Mouse (Mus musculus): ENCODE measurements around the gene Capn11. TPM values are rescaled to one million over a fixed set of nuclear protein-coding genes. Genes with fewer than 3 reads are reported as not detected.

Gene Capn11
- polyA plus RNA-seq (2014; fragmentation: Nextera tagmentation; extraction: Ambion mirVana), result not detected in 2 replicates

- WGBS, result 71% methylated on average over 4 of the region's 4 CpGs
- Histone ChIP-seq H3K36me3 (ENCODE audit: control insufficient read depth, insufficient read depth, low read length) (peaks cover 4% of the 10 kb centered on the region), H3K9me3 (ENCODE audit: control insufficient read depth, low read depth, low read length) (no peaks in the 10 kb centered on the region), H3K9ac (replicated peaks; ENCODE audit: low read depth, low read length) (no peak within 1 kb of the TSS), H3K27me3 (ENCODE audit: control insufficient read depth, insufficient read depth, low read length) (no peaks in the 10 kb centered on the region), H3K4me2 (replicated peaks; ENCODE audit: low read depth, low read length) (no peak within 1 kb of the TSS), H3K4me3 (ENCODE audit: low read depth, low read length) (no peak within 1 kb of the TSS), H3K27ac (ENCODE audit: low read length) (no peak within 1 kb of the TSS), H3K4me1 (ENCODE audit: control insufficient read depth, insufficient read depth, low read length) (no peaks in the 10 kb centered on the region)
- no peak for ATAC-seq (ENCODE audit: insufficient number of reproducible peaks, insufficient read depth, low FRiP score, low read depth)
Observed at GRCm38 (mm10) chr17:45659225-45659624, at the start of gene Capn11. Gene Capn11 (minus strand): TSS chr17:45659325.

DNA sequence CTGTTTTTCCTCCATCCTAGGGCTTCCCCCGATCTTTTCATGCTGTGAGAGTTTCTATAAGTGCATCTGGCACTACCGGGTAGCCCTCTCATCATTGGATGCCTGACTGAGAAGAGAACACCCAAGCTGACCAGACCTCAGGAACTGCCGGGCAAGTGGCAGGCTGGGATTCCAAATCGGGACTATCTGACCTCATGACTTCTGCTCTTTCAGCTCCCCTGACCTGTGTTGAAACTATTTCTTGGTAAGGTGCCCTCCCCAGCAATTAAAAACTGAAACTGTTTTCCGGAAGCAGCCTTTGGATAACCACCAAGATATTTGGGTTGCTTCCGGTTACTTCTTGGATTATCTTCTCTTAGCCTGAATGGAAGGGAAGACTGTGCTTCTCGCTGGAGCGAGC is 49.1 kb upstream of the Capn11 start:
- H3K9ac ChIP-seq (replicated peaks; ENCODE audit: low read depth, low read length), result no peak overlapping the region
- 82% methylated on average over 8 of the region's 8 CpGs for WGBS
- 0 out of 2 replicates have a peak, but pooled peaks cover 2% of the 10 kb centered on the region for H3K4me1 ChIP-seq (ENCODE audit: control insufficient read depth, insufficient read depth, low read length)
- no peaks in the 10 kb centered on the region for H3K36me3 ChIP-seq (ENCODE audit: control insufficient read depth, insufficient read depth, low read length)
- H3K9me3 ChIP-seq (ENCODE audit: control insufficient read depth, low read depth, low read length), result no peaks in the 10 kb centered on the region
- no peak for ATAC-seq (ENCODE audit: insufficient number of reproducible peaks, insufficient read depth, low FRiP score, low read depth)
- H3K4me3 ChIP-seq (ENCODE audit: low read depth, low read length), result no peak overlapping the region
- no peak overlapping the region for H3K27ac ChIP-seq (ENCODE audit: low read length)
- H3K4me2 ChIP-seq (replicated peaks; ENCODE audit: low read depth, low read length), result no peak overlapping the region
- H3K27me3 ChIP-seq (ENCODE audit: control insufficient read depth, insufficient read depth, low read length), result no peaks in the 10 kb centered on the region

DNA sequence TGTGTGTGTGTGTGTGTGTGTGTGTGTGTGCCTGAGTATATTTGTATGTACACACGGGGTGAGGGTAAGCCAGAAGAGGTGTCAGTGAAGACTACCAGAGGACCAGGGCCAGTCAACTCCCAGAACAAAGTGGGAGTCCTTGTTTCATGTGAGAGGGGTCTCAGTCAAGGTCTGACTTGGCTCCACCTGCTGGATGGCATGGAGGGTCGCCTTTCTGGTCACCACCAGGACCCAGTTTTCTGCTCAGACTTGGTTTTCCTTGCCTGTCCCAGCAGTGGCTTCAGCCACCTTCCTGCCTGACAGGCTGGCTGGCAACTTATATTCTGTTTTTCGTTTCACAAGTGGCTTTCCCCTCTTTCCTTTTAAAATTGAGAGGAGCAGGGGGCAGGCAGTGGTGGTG is 48.3 kb upstream of the Capn11 start:
- Histone ChIP-seq H3K4me1 (ENCODE audit: control insufficient read depth, insufficient read depth, low read length) (0 out of 2 replicates have a peak, but pooled peaks cover 2% of the 10 kb centered on the region), H3K9ac (replicated peaks; ENCODE audit: low read depth, low read length) (no peak overlapping the region), H3K4me2 (replicated peaks; ENCODE audit: low read depth, low read length) (no peak overlapping the region), H3K9me3 (ENCODE audit: control insufficient read depth, low read depth, low read length) (no peaks in the 10 kb centered on the region), H3K27me3 (ENCODE audit: control insufficient read depth, insufficient read depth, low read length) (no peaks in the 10 kb centered on the region), H3K27ac (ENCODE audit: low read length) (no peak overlapping the region), H3K36me3 (ENCODE audit: control insufficient read depth, insufficient read depth, low read length) (no peaks in the 10 kb centered on the region), H3K4me3 (ENCODE audit: low read depth, low read length) (no peak overlapping the region)
- 24% methylated on average over 3 of the region's 3 CpGs for WGBS
- ATAC-seq (ENCODE audit: insufficient number of reproducible peaks, insufficient read depth, low FRiP score, low read depth), result no peak

- WGBS, result 66% methylated on average over 5 of the region's 5 CpGs
- Histone ChIP-seq H3K9me3 (ENCODE audit: control insufficient read depth, low read depth, low read length) (no peaks in the 10 kb centered on the region), H3K9ac (replicated peaks; ENCODE audit: low read depth, low read length) (no peak overlapping the region), H3K4me2 (replicated peaks; ENCODE audit: low read depth, low read length) (no peak overlapping the region), H3K36me3 (ENCODE audit: control insufficient read depth, insufficient read depth, low read length) (no peaks in the 10 kb centered on the region), H3K4me1 (ENCODE audit: control insufficient read depth, insufficient read depth, low read length) (0 out of 2 replicates have a peak, but pooled peaks cover 2% of the 10 kb centered on the region), H3K27ac (ENCODE audit: low read length) (no peak overlapping the region), H3K27me3 (ENCODE audit: control insufficient read depth, insufficient read depth, low read length) (no peaks in the 10 kb centered on the region), H3K4me3 (ENCODE audit: low read depth, low read length) (no peak overlapping the region)
- ATAC-seq (ENCODE audit: insufficient number of reproducible peaks, insufficient read depth, low FRiP score, low read depth), result no peak
Observed at GRCm38 (mm10) chr17:45706796-45707195, 47.7 kb upstream of the Capn11 start.

GRCm38 (mm10) chr17:45703187-45703586 is 44.1 kb upstream of the Capn11 start:
- H3K36me3 ChIP-seq (ENCODE audit: control insufficient read depth, insufficient read depth, low read length), result peaks cover 3% of the 10 kb centered on the region; the same call in 1 of the 2 replicates
- H3K9ac ChIP-seq (replicated peaks; ENCODE audit: low read depth, low read length), result no peak overlapping the region
- no peak overlapping the region for H3K27ac ChIP-seq (ENCODE audit: low read length)
- no peaks in the 10 kb centered on the region for H3K9me3 ChIP-seq (ENCODE audit: control insufficient read depth, low read depth, low read length)
- WGBS, result 60% methylated on average over 7 of the region's 7 CpGs
- 0 out of 2 replicates have a peak, but pooled peaks cover 11% of the 10 kb centered on the region for H3K4me1 ChIP-seq (ENCODE audit: control insufficient read depth, insufficient read depth, low read length)
- H3K4me3 ChIP-seq (ENCODE audit: low read depth, low read length), result no peak overlapping the region
- no peak for ATAC-seq (ENCODE audit: insufficient number of reproducible peaks, insufficient read depth, low FRiP score, low read depth)
- H3K4me2 ChIP-seq (replicated peaks; ENCODE audit: low read depth, low read length), result no peak overlapping the region
- no peaks in the 10 kb centered on the region for H3K27me3 ChIP-seq (ENCODE audit: control insufficient read depth, insufficient read depth, low read length)

DNA sequence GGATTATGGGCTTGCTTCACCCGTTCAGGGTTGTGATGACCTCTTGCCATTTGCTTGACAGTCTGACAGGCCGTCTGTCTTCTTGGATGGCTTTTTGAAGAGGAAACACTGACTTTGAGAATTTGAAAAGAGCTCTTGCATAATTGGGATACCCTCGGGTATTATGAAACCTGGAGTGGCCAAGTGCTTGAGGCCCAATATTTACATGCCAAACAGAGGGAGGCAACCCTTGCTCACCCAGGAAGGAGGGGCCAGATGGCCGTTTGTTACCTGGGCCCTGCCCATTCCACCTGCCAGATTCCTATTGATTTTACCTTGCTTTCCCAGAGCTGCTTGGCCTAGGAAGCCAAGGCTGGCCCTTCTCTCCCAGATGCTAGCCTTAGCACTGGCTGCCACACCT is 43.1 kb upstream of the Capn11 start:
- 0 out of 2 replicates have a peak, but pooled peaks have one; percentile 29 for ATAC-seq (ENCODE audit: insufficient number of reproducible peaks, insufficient read depth, low FRiP score, low read depth)
- Histone ChIP-seq H3K4me1 (ENCODE audit: control insufficient read depth, insufficient read depth, low read length) (0 out of 2 replicates have a peak, but pooled peaks cover 11% of the 10 kb centered on the region), H3K27ac (ENCODE audit: low read length) (peak overlapping the region; percentile 6; the same call in 1 of the 2 replicates), H3K27me3 (ENCODE audit: control insufficient read depth, insufficient read depth, low read length) (no peaks in the 10 kb centered on the region), H3K9me3 (ENCODE audit: control insufficient read depth, low read depth, low read length) (no peaks in the 10 kb centered on the region), H3K36me3 (ENCODE audit: control insufficient read depth, insufficient read depth, low read length) (peaks cover 3% of the 10 kb centered on the region; the same call in 1 of the 2 replicates), H3K9ac (replicated peaks; ENCODE audit: low read depth, low read length) (no peak overlapping the region), H3K4me2 (replicated peaks; ENCODE audit: low read depth, low read length) (no peak overlapping the region), H3K4me3 (ENCODE audit: low read depth, low read length) (no peak overlapping the region)
- 39% methylated on average over 4 of the region's 4 CpGs for WGBS

DNA sequence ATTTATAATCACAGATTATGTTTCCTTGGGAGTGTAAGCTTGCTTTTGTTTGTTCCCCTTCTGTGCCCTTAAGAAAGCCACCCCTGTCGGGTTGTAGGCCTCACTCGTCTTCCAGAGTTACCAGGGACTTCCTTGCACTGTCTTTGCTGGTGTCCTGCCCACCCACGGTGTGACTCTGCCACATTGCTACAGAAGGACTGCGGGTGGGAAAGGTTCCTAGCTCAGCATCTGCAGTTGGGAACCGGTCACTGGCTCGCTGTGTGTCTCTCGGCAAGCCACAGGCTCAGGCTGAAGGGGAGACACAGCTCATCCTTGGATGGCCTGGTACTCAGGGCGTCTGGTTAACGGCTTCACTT is 42.1 kb upstream of the Capn11 start:
- no peak overlapping the region for H3K9ac ChIP-seq (replicated peaks; ENCODE audit: low read depth, low read length)
- H3K4me1 ChIP-seq (ENCODE audit: control insufficient read depth, insufficient read depth, low read length), result 0 out of 2 replicates have a peak, but pooled peaks cover 11% of the 10 kb centered on the region
- H3K4me2 ChIP-seq (replicated peaks; ENCODE audit: low read depth, low read length), result no peak overlapping the region
- ATAC-seq (ENCODE audit: insufficient number of reproducible peaks, insufficient read depth, low FRiP score, low read depth), result no peak
- H3K27ac ChIP-seq (ENCODE audit: low read length), result no peak overlapping the region
- whole genome bisulfite sequencing, result 68% methylated on average over 9 of the region's 9 CpGs
- no peak overlapping the region for H3K4me3 ChIP-seq (ENCODE audit: low read depth, low read length)
- peaks cover 3% of the 10 kb centered on the region; the same call in 1 of the 2 replicates for H3K36me3 ChIP-seq (ENCODE audit: control insufficient read depth, insufficient read depth, low read length)
- no peaks in the 10 kb centered on the region for H3K9me3 ChIP-seq (ENCODE audit: control insufficient read depth, low read depth, low read length)
- no peaks in the 10 kb centered on the region for H3K27me3 ChIP-seq (ENCODE audit: control insufficient read depth, insufficient read depth, low read length)

GRCm38 (mm10) chr17:45700496-45701235 is 41.5 kb upstream of the Capn11 start:
- H3K4me2 ChIP-seq (replicated peaks; ENCODE audit: low read depth, low read length), result no peak overlapping the region
- H3K27ac ChIP-seq (ENCODE audit: low read length), result no peak overlapping the region
- no peak for ATAC-seq (ENCODE audit: insufficient number of reproducible peaks, insufficient read depth, low FRiP score, low read depth)
- H3K4me3 ChIP-seq (ENCODE audit: low read depth, low read length), result no peak overlapping the region
- peaks cover 3% of the 10 kb centered on the region; the same call in 1 of the 2 replicates for H3K36me3 ChIP-seq (ENCODE audit: control insufficient read depth, insufficient read depth, low read length)
- WGBS, result 52% methylated on average over 9 of the region's 16 CpGs
- H3K9ac ChIP-seq (replicated peaks; ENCODE audit: low read depth, low read length), result no peak overlapping the region
- no peaks in the 10 kb centered on the region for H3K27me3 ChIP-seq (ENCODE audit: control insufficient read depth, insufficient read depth, low read length)
- H3K4me1 ChIP-seq (ENCODE audit: control insufficient read depth, insufficient read depth, low read length), result 0 out of 2 replicates have a peak, but pooled peaks cover 11% of the 10 kb centered on the region
- H3K9me3 ChIP-seq (ENCODE audit: control insufficient read depth, low read depth, low read length), result no peaks in the 10 kb centered on the region

Data from stomach, embryonic 14.5 days (tissue).